Mouse (Mus musculus) heart, adult 2 months (tissue): ENCODE results near the gene Rgr.

Experiments used
- CTCF ChIP-seq: fragments of 200-600 bp; IDR thresholded peaks from 2 replicates; pipeline ENCODE4 v1.8.1; 2022; ENCODE audit warnings: antibody characterized with exemption, mild to moderate bottlenecking, moderate library complexity
- POLR2A ChIP-seq: fragments of 200-500 bp; IDR thresholded peaks from 2 replicates; pipeline ENCODE4 v1.6.1; 2011; ENCODE audit warnings: mild to moderate bottlenecking, low read depth, low read length, control low read depth; ENCODE audit not compliant: insufficient read depth

DNA sequence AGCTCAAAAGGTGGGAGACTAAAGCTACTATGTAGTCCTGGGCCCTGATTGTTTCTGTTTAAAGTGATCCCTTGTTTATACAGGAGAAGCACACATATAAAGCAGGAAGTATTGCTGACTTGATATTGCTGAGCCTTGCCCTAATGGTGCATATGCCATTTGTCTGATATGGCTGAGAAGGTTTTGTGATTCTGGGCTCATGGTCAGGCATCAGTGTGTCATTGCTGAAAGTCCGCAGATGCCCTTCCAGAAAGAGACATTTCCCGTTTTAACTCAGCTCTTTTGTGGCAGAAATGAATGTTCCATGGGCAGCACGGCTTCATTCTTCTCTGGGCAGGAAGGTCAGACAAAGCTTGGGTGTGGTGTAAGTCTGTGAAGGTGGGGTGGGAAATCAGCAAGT lies 63.1 kb downstream of the Rgr start:
- TF ChIP-seq CTCF (no peak), POLR2A (no peak)
